Mouse (Mus musculus) spleen, postnatal 36 days (tissue): ENCODE results near the gene Pzp.

Experiments used
- DNase-seq, 2 experiments: peaks; one replicate each; pipeline ENCODE4 v3.0.0; 2022; ENCODE audit warnings: low spot score in 2 of 2, mixed read lengths in 1 of 2

The Pzp gene

DNA sequence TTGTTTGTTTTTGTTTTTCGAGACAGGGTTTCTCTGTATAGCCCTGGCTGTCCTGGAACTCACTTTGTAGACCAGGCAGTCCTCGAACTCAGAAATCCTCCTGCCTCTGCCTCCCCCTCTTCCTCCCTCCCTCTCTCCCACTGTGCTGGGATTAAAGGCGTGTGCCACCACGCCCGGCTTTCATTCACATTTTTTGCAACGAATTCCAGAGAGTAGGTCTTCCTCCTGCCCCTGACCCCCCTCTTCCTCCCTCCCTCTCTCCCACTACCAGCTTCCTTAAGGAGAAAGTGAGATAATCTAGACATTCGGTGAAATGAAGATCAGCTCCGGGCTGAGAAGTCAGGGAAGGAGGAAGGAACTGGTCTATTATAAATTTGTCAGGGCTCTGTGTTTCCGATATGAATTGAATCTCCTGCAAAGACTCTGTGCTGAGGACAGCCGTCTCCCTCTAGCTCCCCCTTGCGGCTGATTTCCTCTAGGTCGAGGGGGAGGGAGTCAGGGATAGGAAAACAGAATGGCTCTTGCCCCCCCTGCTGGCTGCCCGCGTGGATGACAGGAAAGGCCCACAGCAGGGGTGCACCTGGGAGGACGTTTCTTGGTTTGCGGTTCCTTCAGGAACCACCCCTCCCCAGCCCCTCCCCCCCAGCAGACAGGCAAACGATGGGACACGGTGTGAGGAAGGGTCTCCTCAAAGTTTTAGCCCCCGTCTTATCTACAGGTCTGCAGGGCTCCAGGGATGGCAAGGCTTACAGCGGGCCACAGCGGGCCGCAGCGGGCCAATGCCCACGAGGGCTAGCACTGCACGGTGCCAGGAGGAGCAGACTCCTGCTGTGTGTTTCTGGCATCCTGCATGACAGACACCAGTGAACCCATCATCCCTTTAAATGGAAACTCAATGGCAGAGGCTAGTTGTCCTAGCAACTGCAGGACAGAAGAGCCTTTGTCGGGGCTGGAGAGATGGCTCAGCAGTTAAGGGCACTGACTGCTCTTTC is 46.8 kb downstream of the Pzp start:
- DNase-seq = peak; percentile 87

DNA sequence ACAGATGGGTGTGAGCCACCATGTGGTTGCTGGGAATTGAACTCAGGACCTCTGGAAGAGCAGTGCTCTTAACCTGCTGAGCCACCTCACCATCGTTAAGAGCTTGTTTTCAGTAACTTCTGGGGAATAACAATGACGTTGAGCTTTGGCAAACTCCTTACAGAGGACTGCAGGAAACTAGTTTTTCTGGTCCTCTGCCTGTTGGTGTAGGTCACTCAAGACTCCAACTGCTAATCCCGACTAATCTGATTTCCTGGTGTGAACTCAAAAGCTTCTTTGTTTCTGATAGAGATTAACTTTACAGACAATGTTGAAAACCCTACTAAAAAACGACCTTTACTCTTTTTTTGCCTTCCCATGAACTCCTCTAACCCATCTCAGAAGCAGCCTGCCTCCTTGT is 49.0 kb downstream of the Pzp start:
- no peak for DNase-seq

DNA sequence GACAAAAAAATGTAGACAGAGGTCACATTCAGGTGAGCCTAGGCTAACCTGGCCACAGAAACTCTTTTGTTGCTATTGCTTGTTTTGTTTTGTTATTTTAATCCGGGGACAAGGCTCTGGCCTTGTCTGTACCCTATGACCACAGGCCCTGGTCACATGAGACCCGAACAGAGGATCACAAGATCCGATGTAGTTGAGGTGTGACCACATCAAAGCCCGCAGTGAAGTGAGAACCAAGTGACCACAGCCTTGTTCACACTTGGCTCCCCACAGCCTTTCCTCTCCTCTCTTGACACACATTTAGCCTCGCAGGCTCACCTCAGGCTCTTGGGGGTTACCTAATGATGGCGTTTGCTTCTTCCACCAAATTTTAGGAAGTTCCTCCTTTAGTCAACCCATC is 52.4 kb downstream of the Pzp start:
- no peak for DNase-seq

DNA sequence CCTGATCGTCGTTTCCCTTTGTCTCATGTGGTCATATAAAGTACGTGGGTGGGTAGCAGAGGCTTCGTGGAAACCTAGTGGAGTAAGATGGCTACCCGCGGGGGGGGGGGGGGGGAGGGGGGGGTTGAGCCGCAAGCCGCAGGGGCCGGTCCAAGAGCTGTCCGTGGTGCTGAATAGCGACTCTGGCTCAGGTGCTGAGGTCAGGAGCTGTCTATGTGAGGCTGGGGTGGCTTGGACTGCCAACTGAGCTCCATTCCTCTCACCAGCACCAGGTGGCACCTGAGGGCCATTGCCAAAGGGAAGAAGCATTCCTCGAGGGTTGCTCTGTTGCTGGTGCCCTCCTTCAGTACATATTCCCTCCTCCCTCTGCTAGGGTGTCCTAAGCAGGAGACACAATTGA is 57.1 kb downstream of the Pzp start:
- no peak for DNase-seq

DNA sequence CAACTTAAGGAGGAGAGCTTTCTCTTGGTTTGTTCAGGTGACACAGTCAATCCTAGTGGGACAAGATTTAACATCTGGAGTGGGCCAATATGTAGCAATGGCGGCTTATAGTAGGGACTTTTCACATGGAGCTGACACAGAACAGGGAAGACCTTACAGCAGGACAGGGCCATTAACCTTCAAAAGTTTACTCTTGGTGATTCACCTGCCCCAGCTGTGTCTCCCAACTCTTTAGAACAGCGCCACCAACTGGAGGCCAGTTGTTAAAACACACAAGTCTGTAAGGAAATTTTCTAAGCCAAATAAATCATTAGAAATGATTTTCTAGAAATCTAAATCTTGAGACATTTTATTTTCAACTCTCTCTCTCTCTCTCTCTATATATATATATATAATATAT is 59.2 kb downstream of the Pzp start:
- no peak for DNase-seq

- no peak for DNase-seq
Observed at GRCm38 (mm10) chr6:128466563-128466962, 60.0 kb downstream of the Pzp start.

- no peak for DNase-seq
Observed at GRCm38 (mm10) chr6:128466043-128466442, 60.5 kb downstream of the Pzp start.

DNA sequence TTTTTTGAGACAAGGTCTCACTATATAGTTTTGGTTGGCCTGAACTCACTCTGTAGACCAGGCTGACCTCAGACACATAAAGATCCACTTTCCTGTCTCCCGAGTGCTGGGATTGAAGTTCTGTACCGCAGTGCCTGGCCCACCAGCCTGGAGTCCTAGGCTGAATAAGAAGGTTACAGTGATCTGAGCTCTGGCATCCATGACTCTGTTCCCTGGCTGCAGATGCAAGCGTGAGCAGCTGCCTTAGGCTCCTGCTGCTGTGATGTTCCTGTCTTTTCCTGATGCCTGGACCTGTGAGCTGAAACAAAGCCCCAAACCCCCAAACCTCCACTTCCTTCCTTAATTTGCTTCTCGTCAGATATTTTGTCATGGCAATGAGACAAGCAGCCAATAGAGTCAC is 61.5 kb downstream of the Pzp start:
- DNase-seq = no peak

DNA sequence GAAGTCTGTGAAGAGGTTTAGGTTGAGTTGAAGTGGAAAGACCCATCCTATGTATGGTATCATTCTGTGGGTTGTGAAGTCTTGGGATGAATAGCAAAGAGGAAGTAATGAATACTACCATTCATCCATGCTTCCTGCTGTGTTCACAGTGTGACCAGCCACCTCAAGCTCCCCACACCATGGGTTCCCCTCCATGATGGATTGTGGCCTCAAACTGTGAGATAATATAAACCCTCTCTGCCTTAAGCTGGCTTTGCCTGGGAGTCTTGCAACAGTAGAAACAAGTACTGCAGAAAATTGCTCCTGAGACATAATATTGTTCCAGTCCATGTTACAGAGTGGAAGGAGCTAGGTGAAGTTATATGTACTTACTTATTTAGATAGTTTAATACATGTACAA is 64.9 kb downstream of the Pzp start:
- no peak for DNase-seq

DNA sequence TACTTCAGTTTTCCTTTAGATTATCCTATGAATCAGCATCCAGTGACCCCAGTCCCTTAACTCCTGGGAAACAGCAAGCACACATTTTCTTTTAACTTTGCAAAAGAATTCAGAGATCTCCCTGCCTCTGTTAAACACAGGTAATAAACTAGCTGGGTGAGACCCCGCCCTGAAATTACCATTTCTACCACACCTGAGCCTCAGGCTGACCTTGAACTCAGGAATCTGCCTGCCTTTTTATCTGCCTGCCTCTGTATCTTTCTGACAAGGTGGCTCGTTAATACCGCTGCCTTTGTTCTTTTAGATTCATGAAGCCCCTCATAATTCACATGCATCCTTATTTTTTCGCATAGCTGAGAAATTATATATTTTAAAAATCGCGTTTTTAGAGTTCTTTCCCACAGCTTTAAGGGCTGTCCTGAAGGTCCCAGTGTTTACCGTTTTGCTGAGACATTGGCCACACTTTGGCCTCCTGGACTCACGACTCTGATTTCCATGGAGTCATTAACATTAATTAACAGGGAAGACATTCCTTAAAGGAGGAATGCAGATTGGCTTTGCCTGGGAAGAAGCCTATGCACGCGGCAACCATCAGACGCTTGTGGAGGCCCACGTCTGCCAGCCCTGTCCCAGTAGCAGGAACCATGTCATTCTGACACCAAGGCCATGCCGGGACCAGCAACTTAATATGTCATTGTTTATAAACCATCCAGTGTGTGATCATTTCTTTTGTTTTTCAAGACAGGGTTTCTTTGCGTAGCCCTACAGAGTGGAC is 65.6 kb downstream of the Pzp start:
- DNase-seq = no peak

DNA sequence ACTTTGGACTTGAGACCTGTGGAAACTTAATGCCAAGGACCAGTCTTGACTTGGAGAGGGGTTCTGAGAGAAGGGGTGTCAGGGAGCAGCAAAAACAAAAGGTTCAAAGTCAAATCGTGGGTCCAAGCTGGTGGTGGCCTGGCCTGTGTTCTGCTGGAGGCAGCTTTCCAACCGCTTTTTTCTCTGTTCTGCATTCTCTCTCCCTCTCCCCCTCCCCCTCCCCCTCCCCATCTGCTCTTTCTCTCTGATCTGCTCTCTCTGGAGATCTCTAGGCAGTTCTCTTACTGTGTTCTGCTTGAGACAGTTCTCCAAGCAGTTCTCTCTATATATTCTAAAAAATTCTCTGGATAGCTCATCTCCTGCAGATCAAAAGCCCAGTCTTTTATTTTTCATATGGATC is 66.2 kb downstream of the Pzp start:
- DNase-seq = no peak

DNA sequence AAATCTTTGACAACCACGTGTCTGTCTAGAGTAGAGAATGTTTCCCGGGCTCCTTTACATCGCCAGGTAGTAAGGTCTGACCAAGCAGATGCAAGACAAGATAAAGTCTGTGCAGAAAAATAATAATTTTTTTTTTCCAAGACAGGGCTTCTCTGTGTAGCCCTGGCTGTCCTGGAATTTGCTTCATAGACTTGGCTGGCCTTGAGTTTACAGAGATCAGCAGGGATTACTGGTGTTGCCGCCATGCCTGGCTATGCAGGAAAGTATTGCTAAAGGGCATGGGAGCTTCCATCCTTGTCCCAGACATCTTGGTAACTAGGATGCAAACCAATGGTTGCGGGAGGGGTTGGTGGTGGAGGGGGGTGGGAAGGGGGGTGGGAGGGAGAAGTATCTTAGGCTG is 69.3 kb downstream of the Pzp start:
- no peak for DNase-seq

- DNase-seq = no peak
Observed at GRCm38 (mm10) chr6:128455835-128456605, 70.5 kb downstream of the Pzp start.

- no peak for DNase-seq
Observed at GRCm38 (mm10) chr6:128447063-128447462, 79.5 kb downstream of the Pzp start.

- peak in 1 of 2 experiments; percentile 18 for DNase-seq
Observed at GRCm38 (mm10) chr6:128445761-128446535, 80.6 kb downstream of the Pzp start.

- DNase-seq = no peak
Observed at GRCm38 (mm10) chr6:128440238-128440637, 86.3 kb downstream of the Pzp start.

GRCm38 (mm10) chr6:128438871-128439341 is 87.6 kb downstream of the Pzp start:
- no peak for DNase-seq

- peak; percentile 94 to 95 for DNase-seq
Observed at GRCm38 (mm10) chr6:128438317-128438870, 88.1 kb downstream of the Pzp start, which contains the start of gene Fkbp4. TSS of gene Fkbp4 (minus strand) at chr6:128438677.

- DNase-seq = peak; percentile 52 to 55
Observed at GRCm38 (mm10) chr6:128437731-128438316, 88.7 kb downstream of the Pzp start.

GRCm38 (mm10) chr6:128437288-128437687 is 89.2 kb downstream of the Pzp start:
- no peak for DNase-seq
